Mouse (Mus musculus): ENCODE data around the gene Tfap2c. TPM values are rescaled to one million over a fixed set of nuclear protein-coding genes. Genes with fewer than 3 reads are reported as not detected.

Gene Tfap2c
- total RNA-seq, 2 experiments from 2014 or later: not detected

GRCm38 (mm10) chr2:172605642-172606041 lies 56.2 kb downstream of the Tfap2c start:
- no peak for ATAC-seq (replicated peaks; ENCODE audit: low FRiP score, poor library complexity, severe bottlenecking)

DNA sequence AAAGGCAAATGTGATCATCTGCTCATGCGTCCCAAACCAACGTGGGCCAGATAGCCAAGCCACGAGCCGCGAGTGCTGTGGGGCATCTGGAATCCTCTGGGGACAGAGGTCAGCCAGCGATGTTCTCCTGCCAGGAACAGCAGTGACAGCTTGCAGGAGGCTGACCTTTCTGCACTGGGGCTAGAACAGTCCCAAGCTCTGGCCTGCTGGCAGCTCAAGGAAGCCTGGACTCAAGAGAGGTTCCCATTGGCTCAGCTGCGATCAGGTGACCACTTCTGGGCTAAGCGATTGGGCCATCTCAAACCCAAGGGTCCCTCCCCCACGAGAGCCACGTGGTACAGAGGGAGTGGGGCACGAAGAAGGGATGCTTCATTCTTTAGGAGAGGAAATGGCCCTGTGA lies 58.3 kb downstream of the Tfap2c start:
- ATAC-seq (replicated peaks; ENCODE audit: low FRiP score, poor library complexity, severe bottlenecking): no peak

Other genes with a start within 250 kb of the Tfap2c start
- gene Fam210b, start 204.0 kb upstream of the Tfap2c start, total RNA-seq (2015; ENCODE audit: low replicate concordance): 102 and 114 TPM in 2 replicates
- 96.2 and 117 TPM in 2 replicates for gene Fam210b, start 204.0 kb upstream of the Tfap2c start, total RNA-seq (2017; ENCODE audit: low replicate concordance)
- 15.7 and 23.2 TPM in 2 replicates for gene Aurka, start 179.1 kb upstream of the Tfap2c start, total RNA-seq (2015; ENCODE audit: low replicate concordance)
- 31.3 and 38.8 TPM in 2 replicates for gene Aurka, start 179.1 kb upstream of the Tfap2c start, total RNA-seq (2017; ENCODE audit: low replicate concordance)
- 5.6 and 10.0 TPM in 2 replicates for gene Cstf1, start 178.9 kb upstream of the Tfap2c start, total RNA-seq (2015; ENCODE audit: low replicate concordance)
- 6.3 and 7.5 TPM in 2 replicates for gene Cstf1, start 178.9 kb upstream of the Tfap2c start, total RNA-seq (2017; ENCODE audit: low replicate concordance)
- gene Cass4, start 155.8 kb upstream of the Tfap2c start, total RNA-seq (2015; ENCODE audit: low replicate concordance): 1.0 and 2.5 TPM in 2 replicates
- 0.56 and 1.3 TPM in 2 replicates for gene Cass4, start 155.8 kb upstream of the Tfap2c start, total RNA-seq (2017; ENCODE audit: low replicate concordance)
- gene Rtf2, start 109.0 kb upstream of the Tfap2c start, total RNA-seq (2015; ENCODE audit: low replicate concordance): 18.3 and 24.7 TPM in 2 replicates
- 59.5 and 80.9 TPM in 2 replicates for gene Rtf2, start 109.0 kb upstream of the Tfap2c start, total RNA-seq (2017; ENCODE audit: low replicate concordance)
- not detected in 2 replicates for gene Gcnt7, start 91.0 kb upstream of the Tfap2c start, total RNA-seq (2015; ENCODE audit: low replicate concordance)
- 1.1 TPM in 1 of 2 replicates, not detected in the other for gene Gcnt7, start 91.0 kb upstream of the Tfap2c start, total RNA-seq (2017; ENCODE audit: low replicate concordance)
- gene Fam209, start 77.1 kb upstream of the Tfap2c start, total RNA-seq (2015; ENCODE audit: low replicate concordance): not detected in 2 replicates
- gene Fam209, start 77.1 kb upstream of the Tfap2c start, total RNA-seq (2017; ENCODE audit: low replicate concordance): not detected in 2 replicates